Mouse (Mus musculus) kidney, adult 10 weeks (tissue): Measurements from ENCODE around the gene Gm11992. TPM values are rescaled to one million over a fixed set of nuclear protein-coding genes. Genes with fewer than 3 reads are reported as not detected.

Source experiments
- polyA plus RNA-seq: library from polyadenylated mRNA; stranded (reverse); fragments of 350-450 nt; fragmentation: Illumina TruSeq; extraction: RNeasy Lipid Tissue Mini Kit (QIAGEN cat#74804); gene quantifications from one replicate; pipeline ENCODE4 v1.2.3, GENCODE M21; 2014; ENCODE audit warnings: low read depth, low replicate concordance

The Gm11992 gene
- polyA plus RNA-seq = 24.8 TPM

GRCm38 (mm10) chr11:9048011-9048702 lies at the start of gene Gm11992:
Gene Gm11992, plus strand, starts transcription at chr11:9048594.

DNA sequence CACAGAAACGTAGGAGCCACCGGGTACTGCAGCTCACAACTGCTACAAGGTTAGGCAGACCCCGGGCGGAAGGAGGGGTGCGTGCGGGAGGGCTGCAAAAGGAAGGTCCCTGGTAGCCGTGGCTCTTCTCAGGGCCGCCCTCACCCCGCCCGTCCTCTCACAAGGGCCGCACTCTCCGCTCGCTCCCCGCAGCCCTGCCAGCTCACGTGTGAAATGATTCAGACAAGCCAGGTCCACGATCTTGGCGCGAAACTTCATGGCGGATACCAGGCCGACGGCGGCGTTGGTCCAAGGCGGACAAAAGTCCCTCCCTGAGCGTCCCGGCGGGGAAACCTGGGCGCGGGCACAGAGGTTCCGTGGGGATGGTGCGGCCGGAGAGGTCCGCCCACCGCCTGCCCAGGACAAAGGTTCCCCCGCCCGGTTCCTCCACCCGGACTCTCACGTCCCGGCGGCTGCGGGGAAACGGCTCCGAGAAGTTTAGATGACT lies 37.5 kb upstream of the Gm11992 start, which contains the start of gene Hus1:
Hus1 (minus strand) TSS at position 339 of the 487 bp plus-strand sequence.

GRCm38 (mm10) chr11:9048703-9049060 lies 288 bp downstream of the Gm11992 start, which contains the start of gene Sun3:
Gene Sun3, minus strand, starts transcription at chr11:9048991.

GRCm38 (mm10) chr11:9118050-9118420 lies 69.6 kb downstream of the Gm11992 start, which contains the start of gene Upp1:
Gene Upp1, plus strand, starts transcription at chr11:9118103.

Other genes with a start within 250 kb of the Gm11992 start
- not detected for gene Pkd1l1, start 75.3 kb upstream of the Gm11992 start, polyA plus RNA-seq
- 34.4 TPM for gene Hus1, start 37.4 kb upstream of the Gm11992 start, polyA plus RNA-seq
- gene Sun3, start 397 bp downstream of the Gm11992 start, polyA plus RNA-seq = 7.1 TPM
- gene Upp1, start 69.5 kb downstream of the Gm11992 start, polyA plus RNA-seq = 11.9 TPM
- 93.8 TPM for gene Abca13, start 143.3 kb downstream of the Gm11992 start, polyA plus RNA-seq